Mouse (Mus musculus): ENCODE measurements around the gene Gm11555. TPM values are rescaled to one million over a fixed set of nuclear protein-coding genes. Genes with fewer than 3 reads are reported as not detected.
"Not testable (repeated sequence)": the region's sequence is repeated elsewhere in the genome, so short reads cannot be mapped to it uniquely, and the experiment has no call there.

Gm11555 gene
- total RNA-seq, 2 experiments from 2014 or later: not detected

- DNase-seq (ENCODE audit: low spot score in 2 of 2): not testable (repeated sequence)
These were observed 46.8 kb downstream of the Gm11555 start, which contains the start of gene Gm11938 for GRCm38 (mm10) chr11:99603208-99603607. Gene Gm11938, minus strand, starts transcription at chr11:99603308.

Other genes starting within 250 kb of the Gm11555 start
- gene Krt12, start 228.0 kb downstream of the Gm11555 start, total RNA-seq (2021): 1 to 10 TPM; 1.5 to 1.6 TPM
- not detected for gene Krt20, start 212.1 kb downstream of the Gm11555 start, total RNA-seq (2021)
- gene Krt23, start 157.1 kb downstream of the Gm11555 start, total RNA-seq (2021): not detected
- not detected for gene Krt39, start 128.9 kb downstream of the Gm11555 start, total RNA-seq (2021)
- not detected for gene Krt40, start 107.1 kb downstream of the Gm11555 start, total RNA-seq (2021)
- not detected for gene Krtap3-3, start 99.4 kb downstream of the Gm11555 start, total RNA-seq (2021)
- gene Krtap3-2, start 93.4 kb downstream of the Gm11555 start, total RNA-seq (2021): not detected
- not detected for gene Gm11939, start 90.8 kb downstream of the Gm11555 start, total RNA-seq (2021)
- gene Krtap3-1, start 83.6 kb downstream of the Gm11555 start, total RNA-seq (2021): not detected
- gene Krtap1-5, start 69.2 kb downstream of the Gm11555 start, total RNA-seq (2021): not detected
- not detected for gene Krtap1-4, start 66.6 kb downstream of the Gm11555 start, total RNA-seq (2021)
- gene Krtap1-3, start 58.9 kb downstream of the Gm11555 start, total RNA-seq (2021): not detected
- not detected for gene Krtap9-3, start 52.1 kb downstream of the Gm11555 start, total RNA-seq (2021)
- not detected for gene Gm11938, start 46.9 kb downstream of the Gm11555 start, total RNA-seq (2021)
- not detected for gene Gm11937, start 40.0 kb downstream of the Gm11555 start, total RNA-seq (2021)
- gene Krtap2-4, start 35.4 kb downstream of the Gm11555 start, total RNA-seq (2021): not detected
- gene Gm11562, start 29.8 kb downstream of the Gm11555 start, total RNA-seq (2021): not detected
- not detected for gene Krtap4-1, start 22.0 kb downstream of the Gm11555 start, total RNA-seq (2021)
- not detected for gene Krtap4-2, start 15.2 kb downstream of the Gm11555 start, total RNA-seq (2021)
- not detected for gene Krtap4-7, start 6.1 kb downstream of the Gm11555 start, total RNA-seq (2021)
- gene Gm11563, start 8.7 kb upstream of the Gm11555 start, total RNA-seq (2021): not detected
- not detected for gene Krtap4-6, start 15.7 kb upstream of the Gm11555 start, total RNA-seq (2021)
- gene Gm14190, start 40.5 kb upstream of the Gm11555 start, total RNA-seq (2021): not detected
- not detected for gene Gm14180, start 84.1 kb upstream of the Gm11555 start, total RNA-seq (2021)
- not detected for gene Gm11595, start 122.7 kb upstream of the Gm11555 start, total RNA-seq (2021)
- not detected for gene Krtap4-8, start 130.5 kb upstream of the Gm11555 start, total RNA-seq (2021)
- gene Krtap4-9, start 135.0 kb upstream of the Gm11555 start, total RNA-seq (2021): not detected
- not detected for gene Gm11596, start 143.2 kb upstream of the Gm11555 start, total RNA-seq (2021)
- gene Gm11569, start 148.7 kb upstream of the Gm11555 start, total RNA-seq (2021): not detected
- not detected for gene Gm11554, start 154.2 kb upstream of the Gm11555 start, total RNA-seq (2021)
- not detected for gene Krtap4-13, start 159.7 kb upstream of the Gm11555 start, total RNA-seq (2021)
- not detected for gene Gm11564, start 165.4 kb upstream of the Gm11555 start, total RNA-seq (2021)
- gene 2300003K06Rik, start 187.8 kb upstream of the Gm11555 start, total RNA-seq (2021): not detected
- gene Krtap4-16, start 201.4 kb upstream of the Gm11555 start, total RNA-seq (2021): not detected
- gene Gm11568, start 207.7 kb upstream of the Gm11555 start, total RNA-seq (2021): not detected
- not detected for gene Gm11559, start 214.2 kb upstream of the Gm11555 start, total RNA-seq (2021)
- not detected for gene Krtap9-1, start 223.2 kb upstream of the Gm11555 start, total RNA-seq (2021)
- not detected for gene Gm11567, start 229.0 kb upstream of the Gm11555 start, total RNA-seq (2021)

Measured in layer of hippocampus, postnatal 10 days (tissue).